Mouse (Mus musculus) brain, embryonic 14.5 days (tissue): Measurements from ENCODE around the gene Trmt2b.

ENCODE experiments used
- CTCF ChIP-seq: fragments of 200-500 bp; IDR thresholded peaks from 2 replicates; pipeline ENCODE4 v1.5.1; 2012; ENCODE audit warnings: inconsistent platforms, mild to moderate bottlenecking, moderate library complexity, borderline replicate concordance; ENCODE audit not compliant: insufficient read depth, insufficient read length; ENCODE audit errors: extremely low read depth
- POLR2A ChIP-seq: fragments of 200-500 bp; IDR thresholded peaks from 2 replicates; pipeline ENCODE4 v1.6.1; 2012; ENCODE audit warnings: mild to moderate bottlenecking, inconsistent platforms, borderline replicate concordance; ENCODE audit not compliant: poor library complexity, insufficient read depth, insufficient read length, severe bottlenecking; ENCODE audit errors: extremely low read depth

- TF ChIP-seq CTCF (no peak), POLR2A (no peak)
Measured at GRCm38 (mm10) chrX:134248202-134248601, 28.6 kb downstream of the Trmt2b start.
